ENCODE assay signal across 3 mouse cellular contexts in genomic region chr2:127603383-127603782, GRCm38 (mm10). TPM values are rescaled to one million over a fixed set of nuclear protein-coding genes. Genes with fewer than 3 reads are reported as not detected.
"Had no signal": no experiment of that assay in that cellular context is flagged by ENCODE, and none has a peak within 500 bp of the region (broad histone marks: within the 10 kb centered on the region; RNA-seq: fewer than 3 reads in every experiment).

No protein-coding gene starts in this region.

RNA-seq across cellular contexts. Expression of gene Mal, which starts 53.1 kb away (rescaled TPM):
- total RNA-seq: granulocyte monocyte progenitor cell, adult 5-6 weeks had no signal
- polyA plus RNA-seq: inflammation-experienced regulatory T-cells, adult 6 months; liver, embryonic 12.5 days had no signal
